Mouse (Mus musculus): ENCODE measurements at regions not wholly inside any gene's neighbourhood (a gene's known extent, or its start where the extent isn't known, plus 50 kb on each side); places are given as distances from the start of the nearest gene placed in this dataset.
A peak's percentile ranks its signal among the peaks of the same experiment; 100 is the strongest.

DNA sequence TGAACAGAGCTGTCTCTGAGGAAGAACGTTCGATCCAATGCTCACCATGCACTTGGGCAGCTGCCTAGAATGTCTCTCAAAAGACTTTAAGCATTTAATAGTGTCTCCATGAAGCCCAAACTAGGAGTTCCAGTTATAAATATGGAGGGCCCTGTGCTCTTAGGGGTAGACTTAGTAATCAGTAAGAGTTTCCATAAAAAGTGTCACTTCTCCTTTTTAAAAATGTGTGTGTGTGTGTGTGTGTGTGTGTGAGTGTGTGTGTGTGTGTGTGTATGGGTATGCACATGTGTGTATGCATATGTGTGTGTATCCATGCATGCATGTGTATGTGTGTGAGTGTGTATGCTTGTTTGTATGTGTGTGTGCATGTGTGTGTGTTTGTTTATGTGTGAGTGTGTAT is 255.6 kb upstream of the Runx1 start:
- DNase-seq (ENCODE audit: extremely low read depth, low read depth, low spot score) = no peak

DNA sequence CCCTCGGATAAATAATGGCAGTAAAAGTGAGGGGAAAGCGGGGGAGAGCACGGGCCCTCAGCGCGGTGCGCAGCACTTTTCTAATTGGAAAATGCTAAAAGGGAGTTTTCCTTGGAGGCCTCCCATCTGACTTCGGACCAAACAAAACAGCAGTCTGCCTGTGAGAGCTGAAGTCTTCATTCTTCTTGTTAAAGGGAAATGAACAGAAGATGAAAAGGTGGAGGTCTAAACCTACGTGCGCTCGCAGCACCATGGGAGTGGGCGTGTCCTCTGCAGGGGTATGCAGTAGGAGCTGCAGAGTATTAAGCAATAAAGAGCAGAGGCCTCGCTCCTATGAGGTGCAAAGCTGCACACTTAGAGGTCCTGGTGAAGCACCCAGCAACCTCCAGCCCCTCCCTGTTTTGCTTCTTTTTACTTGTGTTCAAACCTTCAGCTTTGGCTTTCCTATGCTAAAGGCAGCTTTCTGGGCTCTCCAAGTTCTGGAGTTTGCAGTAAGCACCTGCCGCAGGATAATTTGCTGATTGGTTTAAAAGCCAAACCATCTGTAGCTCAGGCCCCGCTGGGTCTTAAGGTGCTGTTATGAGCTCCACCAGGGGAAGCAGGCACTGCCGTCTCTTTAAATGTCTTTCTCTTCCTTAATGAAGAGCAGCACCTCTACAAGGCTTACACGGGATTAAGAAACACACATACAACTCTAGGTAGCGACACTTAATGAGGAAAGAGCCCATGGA is 253.9 kb upstream of the Runx1 start:
- DNase-seq (ENCODE audit: extremely low read depth, low read depth, low spot score) = no peak

DNA sequence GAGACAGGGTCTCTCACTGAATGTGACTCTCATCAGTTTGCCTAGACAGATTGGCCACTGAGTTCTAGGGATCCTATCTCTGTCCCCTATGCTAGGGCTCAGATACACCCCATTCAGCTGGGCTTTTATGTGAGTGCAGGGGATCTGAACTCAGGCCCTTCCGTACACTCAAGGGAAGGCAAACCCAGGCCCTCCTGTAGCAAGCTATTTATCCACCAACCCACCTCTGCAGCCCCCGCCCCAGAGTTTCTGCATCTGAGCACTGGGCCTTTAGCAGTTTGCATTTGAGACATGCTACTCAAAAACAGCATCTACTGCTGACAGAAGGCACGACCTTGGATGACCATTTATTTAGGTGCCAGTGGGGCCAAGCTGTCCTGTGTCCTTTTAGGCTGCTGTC is 253.0 kb upstream of the Runx1 start:
- no peak for DNase-seq (ENCODE audit: extremely low read depth, low read depth, low spot score)

DNA sequence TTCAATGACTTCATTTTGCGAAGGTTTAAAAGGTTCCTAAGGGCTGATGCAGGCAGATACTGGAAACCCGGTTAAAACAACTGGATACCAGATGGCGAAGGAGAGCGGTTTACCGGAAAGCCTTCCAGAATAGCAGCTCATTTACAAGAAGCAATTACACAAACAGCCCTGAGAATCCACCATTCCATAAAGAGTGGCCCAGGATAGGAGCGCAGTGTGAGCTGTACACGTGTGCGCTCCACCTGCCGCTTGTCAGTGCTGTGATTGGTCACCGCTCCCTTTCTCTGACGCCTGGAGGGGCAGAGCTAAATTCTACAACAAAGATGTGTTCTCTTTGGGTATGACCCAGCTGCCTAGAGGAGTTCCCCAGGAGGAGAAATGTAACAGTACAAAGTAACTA is 249.5 kb upstream of the Runx1 start:
- DNase-seq (ENCODE audit: extremely low read depth, low read depth, low spot score) = no peak

DNA sequence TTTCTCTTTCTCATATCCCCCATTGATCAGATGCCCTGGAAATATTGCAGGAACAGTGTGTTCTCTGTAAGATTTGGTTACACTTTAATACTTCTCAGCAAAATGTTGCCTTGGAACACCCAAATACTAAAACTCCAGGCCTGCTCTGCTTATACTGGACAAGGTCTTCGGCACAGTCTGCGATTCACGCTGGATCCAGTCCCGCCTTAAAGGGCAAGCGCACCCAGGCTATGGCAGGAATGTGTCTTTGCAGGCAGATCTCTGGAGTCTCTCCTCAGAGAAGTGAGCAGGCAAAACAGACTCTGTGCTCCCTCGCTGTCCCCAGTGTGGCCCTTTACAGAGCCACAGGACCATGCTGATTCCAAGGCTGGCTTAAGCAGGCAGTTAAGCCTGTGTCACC is 246.2 kb upstream of the Runx1 start:
- DNase-seq (ENCODE audit: extremely low read depth, low read depth, low spot score) = no peak

DNA sequence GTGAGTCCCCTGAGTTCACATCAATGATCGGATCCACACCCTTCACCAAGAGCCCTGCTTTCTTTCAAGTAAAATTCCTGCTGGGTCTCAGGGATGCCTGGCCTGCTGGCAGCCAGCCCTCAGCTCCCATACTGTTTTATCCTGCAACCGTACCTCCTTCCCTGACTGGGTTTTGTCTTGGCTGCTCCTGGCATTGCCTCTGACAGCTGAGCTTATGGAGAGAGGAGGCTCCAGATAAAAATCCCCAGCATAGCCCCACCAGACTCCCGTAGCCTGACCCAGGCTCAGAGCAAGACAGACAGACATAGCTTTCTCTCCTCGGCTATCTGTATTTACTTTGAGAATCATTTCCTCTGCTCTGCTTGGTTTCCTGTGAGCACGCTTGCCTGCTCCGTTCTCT is 245.8 kb upstream of the Runx1 start:
- DNase-seq (ENCODE audit: extremely low read depth, low read depth, low spot score) = no peak

DNA sequence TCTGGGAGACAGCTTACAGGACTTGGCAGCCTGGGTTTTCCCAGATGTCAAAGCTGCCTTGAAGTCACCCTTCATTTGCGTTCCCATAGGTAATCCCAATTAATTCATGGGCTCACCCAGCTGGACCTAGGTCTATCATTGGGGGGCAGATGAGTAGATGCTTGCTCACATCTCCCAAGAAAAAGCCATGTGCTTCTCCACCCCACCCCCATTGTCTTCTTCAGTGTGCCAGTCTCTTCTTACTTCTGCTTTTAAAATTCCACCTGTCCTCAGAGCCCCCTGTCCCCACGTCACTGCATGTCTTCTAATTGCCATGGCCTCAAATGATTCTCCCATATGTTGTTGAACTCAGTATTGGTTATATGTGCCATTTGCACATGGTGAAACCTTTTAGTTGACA is 240.9 kb upstream of the Runx1 start:
- DNase-seq (ENCODE audit: extremely low read depth, low read depth, low spot score) = no peak

DNA sequence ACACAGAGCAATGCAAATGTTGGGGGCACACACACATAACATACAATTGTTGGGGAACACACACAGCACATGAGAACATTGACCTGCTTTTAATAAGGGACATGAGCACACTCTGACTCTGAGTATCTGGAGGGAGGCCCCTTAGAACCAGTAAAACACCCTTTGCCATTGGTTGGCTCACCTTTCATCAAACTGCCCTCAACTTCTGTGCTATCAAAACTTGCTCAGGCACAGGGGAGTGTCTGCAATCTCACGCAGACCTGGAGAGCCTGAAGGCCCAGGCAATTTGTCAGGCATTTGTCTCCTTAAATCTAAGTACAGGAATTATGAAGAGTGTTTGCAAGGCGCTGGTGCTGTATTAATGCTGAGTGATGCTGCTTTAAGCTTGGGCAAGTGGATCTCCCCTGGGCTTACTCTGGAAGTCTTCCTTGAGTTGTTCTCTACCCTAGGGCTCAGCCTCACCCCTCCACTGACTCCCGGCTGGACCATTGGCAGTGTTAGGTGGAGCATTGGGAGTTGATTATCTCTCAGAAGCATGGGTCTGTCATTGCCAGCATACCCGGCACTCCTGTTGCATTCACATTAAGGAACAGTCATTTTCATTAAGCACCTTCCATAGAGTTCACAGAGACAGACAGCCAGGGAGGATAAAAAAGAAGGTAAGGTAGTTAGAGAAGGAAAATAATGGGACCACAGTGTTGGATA is 235.7 kb upstream of the Runx1 start:
- DNase-seq (ENCODE audit: extremely low read depth, low read depth, low spot score) = no peak

DNA sequence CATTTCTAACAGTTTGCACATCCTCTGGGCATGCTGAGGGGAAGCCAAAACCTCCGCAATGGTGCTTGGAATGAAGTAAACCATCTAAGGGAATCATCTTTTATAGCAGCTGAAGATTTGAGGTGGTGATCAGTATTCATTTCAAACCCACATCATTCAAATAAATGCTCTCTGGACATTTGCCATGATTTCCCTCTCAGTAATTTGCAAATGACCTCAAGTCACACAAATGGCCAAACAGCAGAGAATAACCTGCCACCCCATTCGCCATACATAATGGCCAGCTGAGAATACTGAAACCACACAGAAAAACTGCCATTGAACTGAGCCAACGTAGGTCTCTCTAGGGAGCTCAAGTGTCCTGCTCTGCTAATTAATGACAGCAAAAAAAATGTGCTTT is 230.3 kb upstream of the Runx1 start:
- no peak for DNase-seq (ENCODE audit: extremely low read depth, low read depth, low spot score)

DNA sequence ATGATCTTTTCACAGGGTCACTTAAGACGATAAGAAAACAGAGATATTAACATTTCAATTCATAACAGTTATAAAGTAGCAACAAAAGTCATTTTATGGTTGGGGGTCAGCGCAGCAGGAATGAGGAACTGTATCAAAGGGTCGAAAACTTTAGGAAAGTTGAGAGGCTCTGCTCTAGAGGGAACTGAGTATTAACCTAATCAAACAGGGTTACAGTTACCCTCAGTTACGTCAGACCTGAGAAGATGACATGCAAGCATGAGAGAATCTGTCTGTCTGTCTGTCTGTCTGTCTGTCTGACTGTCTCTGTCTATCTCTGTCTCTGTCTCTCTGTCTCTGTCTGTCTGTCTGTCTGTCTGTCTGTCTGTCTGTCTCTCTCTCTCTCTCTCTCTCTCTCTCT is 229.6 kb upstream of the Runx1 start:
- DNase-seq (ENCODE audit: extremely low read depth, low read depth, low spot score) = no peak

DNA sequence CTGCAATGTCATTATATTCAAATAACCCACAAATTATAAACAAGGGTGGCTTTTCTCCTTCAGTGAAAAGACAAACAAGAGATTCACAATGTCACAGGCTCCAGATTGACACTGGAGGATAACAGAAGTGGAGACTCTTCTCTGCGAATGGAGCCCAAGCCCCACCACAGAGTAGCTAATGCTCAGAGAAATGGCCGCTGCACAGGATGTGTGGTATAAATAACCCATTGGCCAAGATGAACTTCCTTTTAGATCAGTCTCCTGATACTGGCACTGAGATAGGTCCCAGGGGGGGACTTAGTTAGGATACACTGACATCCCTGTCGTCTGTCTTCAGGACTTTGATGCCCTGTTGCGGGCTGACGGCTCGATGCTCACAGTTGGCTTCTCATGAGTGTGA is 225.3 kb upstream of the Runx1 start:
- DNase-seq (ENCODE audit: extremely low read depth, low read depth, low spot score) = no peak

DNA sequence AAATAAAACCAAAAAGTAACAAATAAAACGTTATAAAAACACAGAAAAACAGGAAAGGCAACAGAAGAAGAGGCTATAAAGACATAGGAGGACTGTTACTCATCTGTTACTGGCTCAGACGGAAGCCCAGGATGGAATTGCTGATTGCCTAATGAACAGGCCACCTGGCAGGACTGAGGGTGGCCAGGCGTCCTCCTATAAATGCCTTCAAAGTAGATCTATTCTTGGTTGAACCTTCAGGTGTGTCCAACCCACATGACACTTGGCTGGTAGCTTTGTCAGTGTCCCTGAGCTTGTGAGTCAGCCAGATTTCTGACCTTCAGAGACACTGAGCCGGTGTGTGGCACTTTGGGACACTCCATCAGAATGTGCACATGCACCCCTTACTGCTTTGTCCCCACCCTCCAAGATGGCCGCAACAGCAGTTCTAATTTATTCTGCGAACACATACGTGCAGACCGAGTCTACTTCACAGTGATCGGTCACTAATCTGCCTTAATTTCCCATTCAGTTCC is 222.5 kb upstream of the Runx1 start:
- DNase-seq (ENCODE audit: extremely low read depth, low read depth, low spot score) = no peak

DNA sequence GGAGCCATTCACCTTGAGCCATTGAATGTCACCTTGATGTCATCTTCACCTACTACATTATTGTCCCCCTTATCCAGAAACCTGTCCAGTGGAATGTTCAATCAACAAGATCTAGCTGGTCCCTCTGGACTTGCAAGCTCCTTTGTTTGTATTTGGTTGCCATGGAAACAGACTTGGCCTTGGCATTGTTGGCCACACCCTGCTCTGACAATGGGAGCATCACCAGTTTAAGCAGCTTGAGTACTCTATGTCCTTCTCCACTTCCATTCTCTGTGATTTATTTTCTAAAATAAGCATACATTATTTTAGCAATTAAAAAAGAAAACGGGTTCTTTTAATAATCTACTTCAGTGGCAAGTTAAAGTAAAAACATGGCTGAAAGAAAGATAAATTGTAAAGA is 221.6 kb upstream of the Runx1 start:
- no peak for DNase-seq (ENCODE audit: extremely low read depth, low read depth, low spot score)

DNA sequence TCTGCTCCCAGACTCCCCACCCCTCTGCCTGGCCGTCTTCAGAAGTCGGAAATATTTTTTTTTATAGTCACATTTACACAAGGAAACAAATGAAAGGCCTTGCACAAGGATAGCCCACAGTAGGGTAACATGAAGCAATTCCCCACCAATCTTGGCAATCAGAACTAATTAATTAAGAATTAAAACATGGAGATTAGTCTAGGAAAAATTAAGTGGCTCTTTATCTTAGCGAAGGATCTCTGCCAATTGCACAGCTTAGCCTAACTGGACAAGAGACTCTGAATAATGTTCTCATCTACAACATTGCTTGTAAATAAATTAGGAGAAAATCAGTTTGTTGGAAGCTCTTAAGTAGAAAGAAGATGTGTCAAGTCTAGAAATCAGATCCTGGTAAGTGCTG is 220.3 kb upstream of the Runx1 start:
- DNase-seq (ENCODE audit: extremely low read depth, low read depth, low spot score) = peak; percentile 18

DNA sequence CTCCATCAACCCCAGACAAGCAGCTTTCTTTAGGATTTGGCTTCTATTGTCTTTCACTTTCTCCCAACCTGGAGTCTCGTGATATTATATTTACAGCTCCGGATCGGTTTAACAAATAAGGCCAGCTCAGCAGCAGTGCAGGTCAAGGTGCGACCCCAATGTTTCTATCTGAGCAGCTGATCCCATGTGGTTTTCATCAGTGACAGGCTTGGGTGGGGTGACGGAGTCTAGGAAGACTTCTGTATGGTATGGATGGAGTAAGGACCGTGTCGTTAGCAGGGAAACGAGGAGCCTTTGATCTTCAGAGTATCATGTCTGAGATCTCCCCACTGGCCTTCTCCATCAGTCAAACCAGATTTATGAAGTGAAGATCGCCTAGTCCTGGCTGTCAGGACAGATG is 217.4 kb upstream of the Runx1 start:
- DNase-seq (ENCODE audit: extremely low read depth, low read depth, low spot score) = no peak

DNA sequence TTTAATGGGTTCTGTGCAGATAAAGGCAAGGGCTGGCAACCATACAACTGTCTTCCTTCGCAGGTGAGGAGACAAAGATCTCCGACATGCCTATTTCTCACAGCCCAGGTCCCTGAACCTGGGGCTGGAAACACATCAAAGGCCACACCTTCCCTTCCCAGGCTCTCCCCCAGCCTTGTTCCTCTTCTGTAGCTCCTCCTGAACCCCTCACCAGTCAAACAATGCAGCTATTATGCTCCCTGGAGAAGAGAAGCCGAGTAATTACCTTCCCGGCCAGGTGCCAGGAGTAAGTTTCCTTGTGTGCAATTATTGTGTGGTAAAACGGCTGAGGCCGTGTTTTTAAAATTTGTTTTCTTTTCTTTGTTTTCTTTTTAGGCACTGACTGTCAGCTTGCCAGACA is 217.0 kb upstream of the Runx1 start:
- DNase-seq (ENCODE audit: extremely low read depth, low read depth, low spot score) = peak; percentile 31

DNA sequence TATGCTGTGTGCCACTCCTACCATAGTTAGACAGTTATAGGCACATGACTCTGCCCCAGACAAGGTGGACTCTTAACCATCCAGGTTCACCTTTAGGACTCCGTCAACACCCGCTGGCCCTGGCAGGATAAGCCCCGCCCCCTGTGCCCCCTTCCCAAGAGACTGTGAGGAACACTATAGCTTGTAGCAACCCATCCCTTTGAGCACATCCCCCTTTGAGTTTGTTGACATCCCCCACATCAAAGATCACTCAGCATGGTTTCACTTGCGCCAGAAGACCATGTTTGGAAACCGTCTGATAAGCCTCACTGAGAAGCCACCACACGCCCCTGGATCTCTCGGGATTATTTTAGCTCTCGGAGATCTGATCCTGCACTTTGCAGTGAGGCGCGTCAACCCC is 216.5 kb upstream of the Runx1 start:
- no peak for DNase-seq (ENCODE audit: extremely low read depth, low read depth, low spot score)

DNA sequence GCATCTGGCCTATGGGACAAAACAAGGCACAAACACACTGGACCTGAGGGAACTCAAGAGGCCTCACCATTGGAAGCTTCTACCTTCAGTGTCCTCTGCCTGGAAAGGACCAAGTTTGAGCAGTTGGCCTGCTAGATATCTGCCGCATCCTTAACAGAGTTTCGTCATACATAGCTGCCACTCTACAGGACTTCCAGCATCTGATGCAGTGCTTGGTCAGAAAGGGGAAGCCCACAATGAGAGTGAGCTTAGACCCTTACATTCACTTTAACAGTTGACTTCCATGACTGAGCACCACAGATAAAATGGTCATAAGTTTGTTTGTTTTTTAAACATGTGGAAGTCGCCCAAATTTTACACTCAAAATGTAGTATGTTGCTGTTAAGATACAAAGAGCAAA is 215.9 kb upstream of the Runx1 start:
- no peak for DNase-seq (ENCODE audit: extremely low read depth, low read depth, low spot score)

DNA sequence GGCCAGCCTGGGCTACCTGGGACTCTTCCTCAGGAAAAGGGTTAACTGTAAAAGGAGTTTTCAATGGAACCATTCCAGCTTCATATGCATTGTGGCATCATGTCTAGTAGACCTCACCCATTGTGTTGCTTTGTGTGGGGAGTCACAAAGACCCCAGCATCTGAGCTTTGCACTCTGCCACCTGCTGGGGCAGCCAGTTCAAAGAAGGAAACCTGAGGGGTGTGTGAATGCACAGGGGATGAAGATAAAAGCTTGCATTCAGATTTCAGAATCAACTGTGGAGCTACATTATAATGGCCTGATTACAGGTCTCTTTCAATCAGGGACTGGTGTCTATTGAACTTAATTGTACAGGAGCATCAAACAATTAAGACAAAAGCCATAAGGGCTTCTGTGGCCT is 215.4 kb upstream of the Runx1 start:
- no peak for DNase-seq (ENCODE audit: extremely low read depth, low read depth, low spot score)

DNA sequence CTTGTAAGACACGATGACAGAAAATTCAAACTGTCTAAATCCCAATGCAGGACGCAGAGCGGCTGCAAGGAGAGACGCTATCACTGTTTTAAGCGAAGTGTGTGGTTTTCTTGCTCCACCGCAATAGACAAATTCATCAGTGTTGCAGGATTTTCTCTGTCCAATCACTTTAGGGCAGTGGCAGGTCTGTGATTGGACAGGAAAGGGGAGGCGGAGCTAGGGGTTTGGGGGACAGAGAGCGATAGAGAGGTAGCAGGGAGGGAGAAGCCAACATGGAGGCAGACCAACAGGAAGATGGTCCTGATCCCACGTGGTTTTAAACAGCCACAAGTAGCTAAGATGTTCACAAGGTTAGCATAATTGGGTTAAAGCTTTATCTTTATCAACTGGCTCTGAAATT is 209.7 kb upstream of the Runx1 start:
- DNase-seq (ENCODE audit: extremely low read depth, low read depth, low spot score) = no peak

DNA sequence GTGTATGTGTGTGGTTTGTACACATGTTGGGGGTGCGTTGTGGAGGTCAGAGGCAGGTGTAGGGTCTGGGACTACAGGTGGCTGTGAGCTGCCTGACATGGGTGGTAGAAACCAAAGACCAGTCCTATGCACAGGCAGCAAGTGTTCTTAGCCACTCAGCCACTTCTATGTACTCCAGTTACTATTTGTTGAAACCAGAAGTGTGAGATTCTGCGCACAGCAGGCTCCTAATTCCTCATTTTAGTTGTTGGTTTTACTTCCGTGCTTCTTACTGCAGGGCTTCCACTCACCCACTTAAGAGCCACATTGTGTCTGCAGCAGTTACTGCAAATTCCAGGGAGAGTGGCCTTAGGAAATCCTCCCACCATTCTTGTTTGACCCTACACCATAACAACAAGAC is 208.0 kb upstream of the Runx1 start:
- no peak for DNase-seq (ENCODE audit: extremely low read depth, low read depth, low spot score)

DNA sequence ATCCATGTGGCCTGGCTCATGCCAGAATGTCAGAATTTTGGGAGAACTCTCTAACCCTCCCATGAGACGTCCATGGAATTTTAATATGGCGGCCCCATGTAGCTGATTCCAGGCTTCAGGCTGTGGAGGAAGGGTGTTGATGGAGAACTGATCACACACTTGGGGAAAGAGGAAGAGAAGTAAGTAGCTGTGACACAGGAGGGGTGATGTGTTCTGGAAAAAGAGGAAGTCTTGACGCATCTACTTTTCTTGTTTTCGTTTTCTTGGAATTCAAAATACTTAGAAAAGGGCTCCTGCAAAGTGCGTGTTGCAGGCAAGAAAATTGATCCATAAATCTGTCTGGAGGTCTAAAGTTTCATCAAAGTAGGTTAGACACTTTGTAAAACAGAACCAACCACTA is 205.7 kb upstream of the Runx1 start:
- no peak for DNase-seq (ENCODE audit: extremely low read depth, low read depth, low spot score)

DNA sequence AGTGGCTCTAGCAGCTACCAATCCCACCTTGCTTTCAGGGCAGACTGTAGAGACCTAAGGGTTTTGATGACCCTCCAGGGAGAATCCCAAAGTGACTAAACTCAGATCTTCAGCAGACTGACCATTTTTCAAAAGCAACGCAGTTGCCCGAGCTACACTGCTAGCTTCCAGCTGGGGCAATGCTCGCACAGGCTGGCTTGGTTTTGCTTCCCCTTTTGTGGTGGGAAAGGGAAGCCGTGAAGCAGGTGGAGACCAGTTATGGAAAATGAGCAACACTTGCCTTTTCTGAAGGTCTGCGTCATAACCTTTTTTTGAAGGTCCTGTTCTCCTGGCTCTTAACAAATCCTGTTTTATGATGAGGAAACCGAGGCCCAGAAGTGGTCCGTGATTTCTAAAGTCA is 202.7 kb upstream of the Runx1 start:
- no peak for DNase-seq (ENCODE audit: extremely low read depth, low read depth, low spot score)
